24 mouse cellular contexts compared by ENCODE assay signal in genomic region chr4:41089705-41090104, GRCm38 (mm10). TPM values are rescaled to one million over a fixed set of nuclear protein-coding genes. Genes with fewer than 3 reads are reported as not detected.
DNase-seq lines count a peak whose midpoint lies in the region; ATAC-seq and TF ChIP-seq lines count a peak whose summit lies in the region.
"Had no signal": no experiment of that assay in that cellular context is flagged by ENCODE, and none has a peak within 500 bp of the region (broad histone marks: within the 10 kb centered on the region; RNA-seq: fewer than 3 reads in every experiment).

No protein-coding gene starts in this region.

- no peaks in the 10 kb centered on the region for H3K79me2 ChIP-seq in heart, adult 2 months (replicated peaks; ENCODE audit: control insufficient read depth, insufficient read depth, low read length)

- H3K27me3 ChIP-seq in heart, embryonic 10.5 days (ENCODE audit: insufficient read depth, poor library complexity, severe bottlenecking), result peaks cover 16% of the 10 kb centered on the region; the same call in 1 of the 2 replicates
- H3K27me3 ChIP-seq in heart, adult 2 months (ENCODE audit: control insufficient read depth, insufficient read depth, low read length), result no peaks in the 10 kb centered on the region
- H3K27me3 ChIP-seq in limb, embryonic 13.5 days, result no peaks in the 10 kb centered on the region
- H3K27me3 ChIP-seq in liver, embryonic 16.5 days (ENCODE audit: control insufficient read depth, insufficient read depth, low read depth, low read length), result no peaks in the 10 kb centered on the region
- H3K27me3 ChIP-seq: hindbrain, embryonic 13.5 days had no signal

- 77% methylated on average over 2 of the region's 2 CpGs for WGBS in heart, embryonic 10.5 days
- WGBS in heart, adult 2 months, result 64% methylated on average over 2 of the region's 2 CpGs
- WGBS in limb, embryonic 13.5 days, result 76% methylated on average over 2 of the region's 2 CpGs
- 25% methylated on average over 2 of the region's 2 CpGs for WGBS in liver, embryonic 16.5 days (ENCODE audit: insufficient replicate concordance)

- ATAC-seq in limb, embryonic 13.5 days (ENCODE audit: low FRiP score, low read depth), result no peak
- peak; percentile 22 for ATAC-seq in liver, embryonic 16.5 days (ENCODE audit: low read depth)
- no peak for ATAC-seq in granulocyte monocyte progenitor cell, adult 5-6 weeks (replicated peaks; ENCODE audit: poor library complexity, severe bottlenecking)
- ATAC-seq in megakaryocyte, adult 5-6 weeks (ENCODE audit: poor library complexity, severe bottlenecking), result no peak
- ATAC-seq: CD4-positive, CD25-positive, alpha-beta regulatory T cell, adult 4 months; forebrain, embryonic 16.5 days; intestine, embryonic 16.5 days had no signal

- no peak overlapping the region for H3K4me3 ChIP-seq in heart, embryonic 10.5 days
- no peak overlapping the region for H3K4me3 ChIP-seq in heart, adult 2 months
- H3K4me3 ChIP-seq in limb, embryonic 13.5 days, result no peak overlapping the region
- H3K4me3 ChIP-seq in liver, embryonic 16.5 days (ENCODE audit: low read depth, low read length), result no peak overlapping the region
- H3K4me3 ChIP-seq: gastrocnemius, adult 2 months; hindbrain, embryonic 13.5 days; layer of hippocampus, adult 2 months; left cerebral cortex, adult 2 months had no signal

- no peak for TF ChIP-seq POLR2A in heart, adult 2 months (IDR thresholded peaks at IDR 0.05; ENCODE audit: insufficient read depth, low read depth, low read length)

- intact Hi-C loops in heart, adult 2 months (cut with DNase I), result no loop called here

- no peak for DNase-seq in heart, embryonic 10.5 days (ENCODE audit: low spot score)
- no peak for DNase-seq in heart, adult 2 months
- peak; percentile 70 for DNase-seq in c-Kit-positive CD71-positive TER-119-positive erythroid progenitor cells, embryonic 14.5 days (ENCODE audit: low spot score)
- no peak for DNase-seq in gastrocnemius, postnatal 25 days
- DNase-seq: adrenal gland, postnatal 14 days; cerebellum, postnatal 10 days; embryo, embryonic 11 days; gastrocnemius, adult 2 months; heart, postnatal 10 days; kidney, postnatal 10 days; lung, postnatal 10 days had no signal

- H3K27ac ChIP-seq in heart, embryonic 10.5 days, result 0 out of 2 replicates have a peak overlapping the region, but pooled peaks have one; percentile 22
- no peak overlapping the region for H3K27ac ChIP-seq in heart, adult 2 months
- peak overlapping the region; percentile 28; the same call in 1 of the 2 replicates for H3K27ac ChIP-seq in limb, embryonic 13.5 days
- H3K27ac ChIP-seq in liver, embryonic 16.5 days (ENCODE audit: low read length), result peak overlapping the region; percentile 79
- H3K27ac ChIP-seq: gastrocnemius, adult 2 months; hindbrain, embryonic 13.5 days; layer of hippocampus, adult 2 months; left cerebral cortex, adult 2 months had no signal

- no peak overlapping the region for H3K9ac ChIP-seq in heart, adult 2 months (ENCODE audit: low read depth, low read length)
- no peak overlapping the region for H3K9ac ChIP-seq in limb, embryonic 13.5 days
- peak overlapping the region; percentile 25; the same call in 1 of the 2 replicates for H3K9ac ChIP-seq in liver, embryonic 16.5 days (ENCODE audit: low read depth, low read length)
- H3K9ac ChIP-seq: hindbrain, embryonic 13.5 days had no signal

- H3K4me1 ChIP-seq in heart, embryonic 10.5 days, result peaks cover 20% of the 10 kb centered on the region; the same call in 1 of the 2 replicates
- no peaks in the 10 kb centered on the region for H3K4me1 ChIP-seq in heart, adult 2 months (ENCODE audit: control insufficient read depth, insufficient read depth, low read length)
- H3K4me1 ChIP-seq in limb, embryonic 13.5 days, result peaks cover 27% of the 10 kb centered on the region
- H3K4me1 ChIP-seq in liver, embryonic 16.5 days (ENCODE audit: control insufficient read depth, low read depth, low read length), result peaks cover 53% of the 10 kb centered on the region
- H3K4me1 ChIP-seq: hindbrain, embryonic 13.5 days had no signal

- H3K9me3 ChIP-seq in heart, embryonic 10.5 days, result no peaks in the 10 kb centered on the region
- no peaks in the 10 kb centered on the region for H3K9me3 ChIP-seq in limb, embryonic 13.5 days
- no peaks in the 10 kb centered on the region for H3K9me3 ChIP-seq in liver, embryonic 16.5 days (replicated peaks; ENCODE audit: control insufficient read depth, low read length)
- H3K9me3 ChIP-seq: hindbrain, embryonic 13.5 days had no signal

- TF ChIP-seq EP300 in heart, adult 2 months (IDR thresholded peaks at IDR 0.05; ENCODE audit: insufficient read depth, low read depth, low read length), result no peak

- no peaks in the 10 kb centered on the region for H3K36me3 ChIP-seq in heart, embryonic 10.5 days
- no peaks in the 10 kb centered on the region for H3K36me3 ChIP-seq in heart, adult 2 months (ENCODE audit: control insufficient read depth, insufficient read depth, low read length)
- H3K36me3 ChIP-seq in limb, embryonic 13.5 days, result no peaks in the 10 kb centered on the region
- no peaks in the 10 kb centered on the region for H3K36me3 ChIP-seq in liver, embryonic 16.5 days (ENCODE audit: control insufficient read depth, insufficient read depth)
- H3K36me3 ChIP-seq: hindbrain, embryonic 13.5 days had no signal

- H3K4me2 ChIP-seq in limb, embryonic 13.5 days (replicated peaks), result no peak overlapping the region
- peak overlapping the region; percentile 59 for H3K4me2 ChIP-seq in liver, embryonic 16.5 days (ENCODE audit: low read depth, low read length)
- H3K4me2 ChIP-seq: hindbrain, embryonic 13.5 days had no signal

- TF ChIP-seq CTCF in heart, adult 2 months (IDR thresholded peaks at IDR 0.05), result no peak

RNA-seq across cellular contexts. Expression of gene Aqp3, which starts 8.3 kb away (rescaled TPM):
- polyA plus RNA-seq in heart, embryonic 10.5 days (2016; fragmentation: Nextera tagmentation; extraction: Ambion mirVana), result 10.6 TPM in 2 replicates
- not detected for total RNA-seq in heart, adult 2 months (2021)
- polyA plus RNA-seq in heart, adult 2 months (2012; rRNA removed), result 0.20 and 4.2 TPM in 2 replicates
- polyA plus RNA-seq in limb, embryonic 13.5 days (2015; fragmentation: Nextera tagmentation; extraction: Ambion mirVana), result 6.7 and 7.7 TPM in 2 replicates
- polyA plus RNA-seq in liver, embryonic 16.5 days (2015; fragmentation: Nextera tagmentation; extraction: Ambion mirVana), result 10.4 and 11.4 TPM in 2 replicates
- total RNA-seq in granulocyte monocyte progenitor cell, adult 5-6 weeks (2014; fragmentation: Nextera tagmentation), result not detected in 2 replicates
- total RNA-seq in granulocyte monocyte progenitor cell, adult 5-6 weeks (2017), result not detected in 2 replicates
- total RNA-seq in megakaryocyte, adult 5-6 weeks (2015), result not detected in 2 replicates
- total RNA-seq in megakaryocyte, adult 5-6 weeks (2017), result 0.07 and 0.45 TPM in 2 replicates
- not detected for total RNA-seq in gastrocnemius, postnatal 25 days (2021)
- total RNA-seq: adrenal gland, postnatal 14 days; gastrocnemius, adult 2 months; heart, adult 8-10 months; layer of hippocampus, adult 2 months; left cerebral cortex, adult 2 months had no signal
- polyA plus RNA-seq: hindbrain, embryonic 13.5 days had no signal

RNA-seq across cellular contexts. Expression of gene Nol6, which starts 34.5 kb away (rescaled TPM):
- 26.0 and 26.8 TPM in 2 replicates for polyA plus RNA-seq in heart, embryonic 10.5 days (2016; fragmentation: Nextera tagmentation; extraction: Ambion mirVana)
- 10 to 100 TPM; 14.9 to 16.4 TPM for total RNA-seq in heart, adult 2 months (2021)
- 17.6 and 21.2 TPM in 2 replicates for polyA plus RNA-seq in heart, adult 2 months (2012; rRNA removed)
- 26.0 and 28.9 TPM in 2 replicates for polyA plus RNA-seq in limb, embryonic 13.5 days (2015; fragmentation: Nextera tagmentation; extraction: Ambion mirVana)
- polyA plus RNA-seq in liver, embryonic 16.5 days (2015; fragmentation: Nextera tagmentation; extraction: Ambion mirVana), result 8.5 and 10.1 TPM in 2 replicates
- 33.0 and 37.3 TPM in 2 replicates for total RNA-seq in granulocyte monocyte progenitor cell, adult 5-6 weeks (2014; fragmentation: Nextera tagmentation)
- 22.4 and 45.9 TPM in 2 replicates for total RNA-seq in granulocyte monocyte progenitor cell, adult 5-6 weeks (2017)
- 9.2 and 10.0 TPM in 2 replicates for total RNA-seq in megakaryocyte, adult 5-6 weeks (2015)
- total RNA-seq in megakaryocyte, adult 5-6 weeks (2017), result 8.2 and 13.4 TPM in 2 replicates
- total RNA-seq in gastrocnemius, postnatal 25 days (2021), result 10 to 100 TPM; 13.4 to 13.5 TPM

RNA-seq across cellular contexts. Expression of gene Aqp7, which starts 41.8 kb away (rescaled TPM):
- 0.09 and 1.2 TPM in 2 replicates for polyA plus RNA-seq in heart, embryonic 10.5 days (2016; fragmentation: Nextera tagmentation; extraction: Ambion mirVana)
- total RNA-seq in heart, adult 2 months (2021), result 10 to 100 TPM; 21.6 to 33.0 TPM
- 32.7 and 53.4 TPM in 2 replicates for polyA plus RNA-seq in heart, adult 2 months (2012; rRNA removed)
- 0.06 and 0.15 TPM in 2 replicates for polyA plus RNA-seq in limb, embryonic 13.5 days (2015; fragmentation: Nextera tagmentation; extraction: Ambion mirVana)
- polyA plus RNA-seq in liver, embryonic 16.5 days (2015; fragmentation: Nextera tagmentation; extraction: Ambion mirVana), result 1.1 and 1.4 TPM in 2 replicates
- not detected in 2 replicates for total RNA-seq in granulocyte monocyte progenitor cell, adult 5-6 weeks (2014; fragmentation: Nextera tagmentation)
- not detected in 2 replicates for total RNA-seq in granulocyte monocyte progenitor cell, adult 5-6 weeks (2017)
- total RNA-seq in megakaryocyte, adult 5-6 weeks (2015), result not detected in 2 replicates
- total RNA-seq in megakaryocyte, adult 5-6 weeks (2017), result not detected in 2 replicates
- total RNA-seq in gastrocnemius, postnatal 25 days (2021), result 10 to 100 TPM; 12.6 to 13.5 TPM
- total RNA-seq: left cerebral cortex, adult 2 months; megakaryocyte-erythroid progenitor cell, adult 5-6 weeks had no signal
- polyA plus RNA-seq: CD4-positive, CD25-positive, alpha-beta regulatory T cell, adult 4 months; forebrain, embryonic 16.5 days; hindbrain, embryonic 13.5 days; neural tube, embryonic 11.5 days had no signal

RNA-seq across cellular contexts. Expression of gene Ube2r2, which starts 45.8 kb away (rescaled TPM):
- 64.2 and 84.7 TPM in 2 replicates for polyA plus RNA-seq in heart, embryonic 10.5 days (2016; fragmentation: Nextera tagmentation; extraction: Ambion mirVana)
- 100 to 1,000 TPM; 121 to 133 TPM for total RNA-seq in heart, adult 2 months (2021)
- 52.7 and 72.9 TPM in 2 replicates for polyA plus RNA-seq in heart, adult 2 months (2012; rRNA removed)
- 94.5 and 98.1 TPM in 2 replicates for polyA plus RNA-seq in limb, embryonic 13.5 days (2015; fragmentation: Nextera tagmentation; extraction: Ambion mirVana)
- 47.9 and 56.0 TPM in 2 replicates for polyA plus RNA-seq in liver, embryonic 16.5 days (2015; fragmentation: Nextera tagmentation; extraction: Ambion mirVana)
- 135 and 142 TPM in 2 replicates for total RNA-seq in granulocyte monocyte progenitor cell, adult 5-6 weeks (2014; fragmentation: Nextera tagmentation)
- total RNA-seq in granulocyte monocyte progenitor cell, adult 5-6 weeks (2017), result 26.7 and 28.1 TPM in 2 replicates
- 145 and 156 TPM in 2 replicates for total RNA-seq in megakaryocyte, adult 5-6 weeks (2015)
- total RNA-seq in megakaryocyte, adult 5-6 weeks (2017), result 34.4 and 41.3 TPM in 2 replicates
- total RNA-seq in gastrocnemius, postnatal 25 days (2021), result 100 to 1,000 TPM; 105 to 110 TPM

Comparison
In these comparisons a context has a peak if more than half of its experiments do, and no peak if none do; other contexts are left out.
1. RNA of gene Aqp7, which starts 41.8 kb away (total RNA-seq): 21.6 to 33.0 TPM in heart, adult 2 months and 12.6 to 13.5 TPM in gastrocnemius, postnatal 25 days; not detected in granulocyte monocyte progenitor cell, adult 5-6 weeks and not detected in megakaryocyte, adult 5-6 weeks; every median in the first group is over 10 times any median in the second.